Mouse (Mus musculus) embryonic fibroblast, embryonic 13.5 days (primary cell): ENCODE results near the gene Cd68. TPM values are rescaled to one million over a fixed set of nuclear protein-coding genes. Genes with fewer than 3 reads are reported as not detected.
A peak's percentile ranks its signal among the peaks of the same experiment; 100 is the strongest.

ENCODE experiments used
- H3K27ac ChIP-seq: 2 replicates; pipeline ENCODE4 v1.5.1; 2012; ENCODE audit warnings: low read length, control low read depth, inconsistent platforms; ENCODE audit not compliant: insufficient read depth
- H3K4me1 ChIP-seq: 2 replicates; pipeline ENCODE4 v1.6.1; 2011; ENCODE audit warnings: low read length; ENCODE audit not compliant: control insufficient read depth, insufficient read depth
- H3K4me3 ChIP-seq: 2 replicates; pipeline ENCODE4 v1.5.1; 2011; ENCODE audit warnings: mild to moderate bottlenecking, control low read depth, low read length; ENCODE audit not compliant: insufficient read depth
- CTCF ChIP-seq: IDR thresholded peaks from 2 replicates; pipeline ENCODE4 v1.5.1; 2011; ENCODE audit warnings: mild to moderate bottlenecking, control low read depth, low read length, moderate library complexity, borderline replicate concordance; ENCODE audit not compliant: insufficient read depth
- POLR2A ChIP-seq: IDR thresholded peaks from 2 replicates; pipeline ENCODE4 v1.6.1; 2011; ENCODE audit warnings: low read depth, mild to moderate bottlenecking, control low read depth, low read length, moderate library complexity
- polyA plus RNA-seq: library from polyadenylated mRNA; stranded (reverse); fragments of >200 nt; gene quantifications from 2 replicates; pipeline ENCODE4 v1.2.4, GENCODE M21; 2011; ENCODE audit warnings: low read depth; ENCODE audit not compliant: missing spikeins, insufficient read length

Cd68 gene
- polyA plus RNA-seq, 1 experiment: 8.6 TPM

DNA sequence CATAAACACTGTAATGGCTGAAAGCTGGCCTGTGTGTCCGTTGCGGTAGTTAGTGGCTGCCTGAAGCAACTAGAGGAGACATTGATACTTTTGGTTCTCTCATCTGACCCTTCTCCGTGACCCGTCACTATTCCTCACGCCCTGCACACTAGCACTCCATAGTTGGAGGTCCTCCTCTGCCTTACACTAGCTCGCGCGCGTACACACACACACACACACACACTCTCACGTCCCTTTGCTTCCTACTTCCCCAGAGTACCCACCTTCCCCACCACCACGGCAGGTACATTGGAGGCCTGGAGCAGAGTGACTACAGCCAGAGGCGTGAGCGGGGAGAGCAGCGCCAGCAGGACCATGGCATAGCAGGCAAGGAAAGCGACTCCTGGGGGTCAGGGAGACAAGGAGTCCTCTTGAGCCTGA lies 8.5 kb downstream of the Cd68 start:
- TF ChIP-seq CTCF (no peak), POLR2A (no peak)
- 0 out of 2 replicates have a peak, but pooled peaks cover 4% of the 10 kb centered on the region for H3K4me1 ChIP-seq
- H3K4me3 ChIP-seq: no peak overlapping the region
- no peak overlapping the region for H3K27ac ChIP-seq

GRCm38 (mm10) chr11:69656617-69657461 lies 9.1 kb downstream of the Cd68 start:
- H3K4me1 ChIP-seq: 0 out of 2 replicates have a peak, but pooled peaks cover 4% of the 10 kb centered on the region
- H3K4me3 ChIP-seq: no peak overlapping the region
- no peak overlapping the region for H3K27ac ChIP-seq
- TF ChIP-seq CTCF (0 out of 2 replicates have a peak, but pooled peaks have one; percentile 22), POLR2A (no peak)

GRCm38 (mm10) chr11:69656065-69656455 lies 9.9 kb downstream of the Cd68 start:
- TF ChIP-seq POLR2A: no peak
- TF ChIP-seq CTCF: no peak
- H3K27ac ChIP-seq: no peak overlapping the region
- no peak overlapping the region for H3K4me3 ChIP-seq
- 0 out of 2 replicates have a peak, but pooled peaks cover 4% of the 10 kb centered on the region for H3K4me1 ChIP-seq

- TF ChIP-seq CTCF (peak; percentile 80), POLR2A (no peak)
- Histone ChIP-seq H3K4me3 (no peak within 1 kb of the TSS), H3K27ac (no peak within 1 kb of the TSS), H3K4me1 (0 out of 2 replicates have a peak, but pooled peaks cover 4% of the 10 kb centered on the region)
Measured at GRCm38 (mm10) chr11:69655264-69656064, 10.5 kb downstream of the Cd68 start, which contains the start of gene Sox15. Gene Sox15, plus strand, starts transcription at chr11:69655314.

GRCm38 (mm10) chr11:69654760-69655159 lies 11.2 kb downstream of the Cd68 start:
- TF ChIP-seq CTCF (no peak), POLR2A (no peak)
- H3K4me1 ChIP-seq: 0 out of 2 replicates have a peak, but pooled peaks cover 4% of the 10 kb centered on the region
- no peak overlapping the region for H3K27ac ChIP-seq
- no peak overlapping the region for H3K4me3 ChIP-seq

- Histone ChIP-seq H3K27ac (no peak overlapping the region), H3K4me3 (no peak overlapping the region), H3K4me1 (0 out of 2 replicates have a peak, but pooled peaks cover 4% of the 10 kb centered on the region)
- TF ChIP-seq POLR2A: no peak
- no peak for TF ChIP-seq CTCF
Measured at GRCm38 (mm10) chr11:69653399-69653798, 12.6 kb downstream of the Cd68 start.

DNA sequence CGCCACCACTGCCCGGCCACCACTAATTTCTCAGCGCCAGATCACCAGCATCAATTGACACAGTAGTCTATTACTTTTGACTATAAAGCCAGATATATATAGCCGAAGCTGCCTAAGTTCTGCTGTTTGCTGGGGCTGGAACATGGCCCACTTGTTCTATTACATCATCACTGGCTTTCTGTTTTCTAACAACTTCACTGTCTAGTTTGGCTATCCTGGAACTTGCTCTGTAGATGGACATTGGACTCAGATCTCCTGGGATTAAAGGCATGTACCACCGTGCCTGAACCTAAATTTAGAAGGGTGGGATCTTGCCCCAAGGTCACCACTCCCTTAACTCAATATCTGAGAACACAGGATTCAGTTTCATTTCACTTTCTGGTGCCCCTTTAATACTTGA lies 20.1 kb downstream of the Cd68 start:
- no peak overlapping the region for H3K27ac ChIP-seq
- H3K4me3 ChIP-seq: no peak overlapping the region
- TF ChIP-seq POLR2A: no peak
- TF ChIP-seq CTCF: no peak
- H3K4me1 ChIP-seq: no peaks in the 10 kb centered on the region

DNA sequence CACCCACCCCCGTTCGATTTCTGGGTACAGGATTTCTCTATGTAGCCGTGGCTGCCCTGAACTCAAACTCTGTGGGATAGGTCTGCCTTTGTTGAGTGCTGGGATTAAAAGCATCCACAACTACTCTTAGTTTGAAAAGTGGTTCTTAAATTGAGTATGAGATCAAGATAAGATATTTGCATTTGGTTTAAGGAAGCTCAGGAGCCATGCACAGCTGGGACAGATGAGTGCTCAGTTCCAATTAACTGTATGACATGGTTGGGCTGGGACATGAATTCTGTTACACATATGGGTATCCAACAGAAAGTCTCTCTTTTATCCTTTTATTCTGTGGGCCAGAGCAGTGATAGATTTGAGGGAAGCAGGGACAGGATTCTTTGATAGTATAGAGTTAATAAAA lies 30.5 kb downstream of the Cd68 start:
- TF ChIP-seq CTCF (no peak), POLR2A (no peak)
- Histone ChIP-seq H3K4me3 (no peak overlapping the region), H3K27ac (no peak overlapping the region), H3K4me1 (0 out of 2 replicates have a peak, but pooled peaks cover 2% of the 10 kb centered on the region)

DNA sequence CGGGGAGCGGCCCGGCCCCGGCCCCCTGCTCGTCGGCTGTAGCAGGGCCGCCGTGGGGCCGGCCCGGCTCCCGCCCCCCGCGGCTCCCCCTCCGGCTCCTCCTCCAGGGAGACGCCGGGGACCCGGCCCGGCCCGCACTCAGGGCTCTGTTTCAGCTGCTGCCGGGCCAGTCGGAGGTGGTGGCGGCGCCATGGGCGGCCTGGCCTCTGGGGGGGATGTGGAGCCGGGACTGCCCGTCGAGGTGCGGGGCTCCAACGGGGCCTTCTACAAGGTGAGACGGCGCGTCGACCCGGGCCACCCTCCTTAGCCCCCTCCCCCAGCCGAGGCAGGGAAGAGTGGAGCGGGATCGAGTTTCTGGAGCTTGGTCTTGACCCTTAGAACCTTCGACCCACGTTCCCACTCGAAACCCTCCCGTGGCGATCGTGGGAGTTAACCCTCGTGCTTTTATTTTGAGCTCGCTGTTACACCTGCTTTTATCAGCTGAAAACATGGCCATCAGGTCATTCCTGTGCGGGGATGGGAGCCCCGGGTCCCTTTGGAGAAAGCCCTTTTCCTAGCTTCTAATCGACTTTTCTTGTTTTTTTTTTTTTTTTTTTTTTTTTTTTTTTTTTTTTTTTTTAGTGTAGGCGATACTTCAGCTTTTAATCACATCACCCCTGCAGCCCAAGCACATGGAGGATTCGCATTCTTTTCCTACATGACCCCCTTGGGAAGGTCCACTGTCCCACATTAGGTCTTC lies 32.7 kb downstream of the Cd68 start:
- no peak for TF ChIP-seq POLR2A
- 0 out of 2 replicates have a peak, but pooled peaks cover 2% of the 10 kb centered on the region for H3K4me1 ChIP-seq
- H3K27ac ChIP-seq: peak overlapping the region; percentile 57
- H3K4me3 ChIP-seq: peak overlapping the region; percentile 88
